Mouse (Mus musculus): ENCODE data around the gene Fat4. TPM values are rescaled to one million over a fixed set of nuclear protein-coding genes. Genes with fewer than 3 reads are reported as not detected.

Fat4 gene
- polyA plus RNA-seq, 1 experiment from 2014 or later = 7.2 TPM

DNA sequence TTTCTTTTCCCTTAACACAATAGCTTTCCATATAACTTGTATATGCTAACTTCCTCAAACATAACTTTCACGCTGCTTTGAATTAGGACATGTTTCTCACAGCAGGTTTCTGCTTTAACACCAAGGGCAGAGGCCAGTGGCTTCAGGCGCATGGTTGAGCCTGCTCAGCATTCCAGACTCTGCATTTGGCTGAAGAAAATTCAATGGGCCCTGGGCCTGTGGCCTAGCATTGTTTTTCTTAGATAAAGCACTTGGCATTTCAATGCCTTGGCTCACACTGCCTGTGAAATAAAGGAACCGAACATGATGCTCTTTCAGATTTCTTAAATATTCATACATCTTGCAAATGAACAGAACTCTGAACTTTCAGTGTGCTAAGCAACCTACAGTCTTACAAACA, 52.8 kb downstream of the Fat4 start:
- no peak overlapping the region for H3K4me3 ChIP-seq (replicated peaks)
- 4% methylated on average over 3 of the region's 3 CpGs for WGBS
- no peak overlapping the region for H3K4me2 ChIP-seq (replicated peaks)
- ATAC-seq = no peak
- no peak overlapping the region for H3K9ac ChIP-seq (replicated peaks)
- H3K27me3 ChIP-seq = no peaks in the 10 kb centered on the region
- peaks cover 9% of the 10 kb centered on the region for H3K36me3 ChIP-seq
- H3K9me3 ChIP-seq = no peaks in the 10 kb centered on the region
- H3K4me1 ChIP-seq (replicated peaks) = peaks cover 29% of the 10 kb centered on the region
- H3K27ac ChIP-seq = no peak overlapping the region

DNA sequence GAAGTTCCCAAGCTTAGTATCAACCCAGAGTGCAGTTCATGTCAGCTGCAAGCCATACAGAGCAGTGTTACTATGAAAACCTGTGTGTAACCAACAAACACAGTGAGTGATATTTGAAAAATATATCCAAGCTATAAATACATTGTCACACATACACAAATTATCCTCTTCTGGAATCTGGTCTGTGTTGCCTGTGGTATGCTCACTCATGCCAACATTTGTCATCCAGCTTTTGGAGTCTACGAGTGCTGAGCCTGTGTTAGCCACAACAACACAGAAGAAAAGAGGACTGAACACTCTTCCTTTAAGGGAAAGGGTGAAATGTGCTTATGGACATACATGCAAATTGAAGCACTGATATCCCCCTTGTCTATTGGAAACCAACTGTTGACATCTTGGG, 53.6 kb downstream of the Fat4 start:
- whole genome bisulfite sequencing = 75% methylated on average over 1 of the region's 1 CpGs
- Histone ChIP-seq H3K4me2 (replicated peaks) (no peak overlapping the region), H3K27me3 (no peaks in the 10 kb centered on the region), H3K9ac (replicated peaks) (no peak overlapping the region), H3K4me3 (replicated peaks) (no peak overlapping the region), H3K4me1 (replicated peaks) (peaks cover 24% of the 10 kb centered on the region), H3K9me3 (no peaks in the 10 kb centered on the region), H3K36me3 (peaks cover 9% of the 10 kb centered on the region), H3K27ac (no peak overlapping the region)
- ATAC-seq = no peak

- H3K36me3 ChIP-seq = peaks cover 18% of the 10 kb centered on the region
- peaks cover 11% of the 10 kb centered on the region for H3K4me1 ChIP-seq (replicated peaks)
- no peak overlapping the region for H3K27ac ChIP-seq
- WGBS = 75% methylated on average over 1 of the region's 1 CpGs
- H3K4me3 ChIP-seq (replicated peaks) = no peak overlapping the region
- H3K9ac ChIP-seq (replicated peaks) = no peak overlapping the region
- peak; percentile 63; the same call in 1 of the 2 replicates for ATAC-seq
- no peaks in the 10 kb centered on the region for H3K9me3 ChIP-seq
- H3K27me3 ChIP-seq = no peaks in the 10 kb centered on the region
- no peak overlapping the region for H3K4me2 ChIP-seq (replicated peaks)
Observed at GRCm38 (mm10) chr3:38945157-38945556, 58.4 kb downstream of the Fat4 start.

DNA sequence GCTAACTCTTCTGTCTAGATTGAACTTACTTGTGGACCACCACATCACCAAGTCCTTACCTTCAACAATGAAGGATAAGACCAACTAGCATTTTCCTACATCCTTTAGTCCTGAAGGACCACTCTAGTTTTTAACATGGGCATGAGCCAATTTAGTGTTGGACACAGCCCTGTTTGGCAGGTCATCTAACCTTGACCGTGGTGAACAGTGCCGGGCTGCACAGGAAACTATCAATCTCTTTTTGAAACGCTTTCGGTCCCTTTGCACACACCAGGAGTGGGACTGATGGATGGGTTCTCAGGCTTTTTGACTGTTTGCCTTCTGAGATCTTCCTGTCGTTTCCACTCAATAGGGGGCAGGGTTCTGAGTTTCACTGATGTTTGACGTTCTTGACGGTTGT, 61.0 kb downstream of the Fat4 start:
- no peak overlapping the region for H3K27ac ChIP-seq
- peaks cover 8% of the 10 kb centered on the region for H3K4me1 ChIP-seq (replicated peaks)
- no peak overlapping the region for H3K9ac ChIP-seq (replicated peaks)
- no peak for ATAC-seq
- peaks cover 31% of the 10 kb centered on the region for H3K36me3 ChIP-seq
- H3K9me3 ChIP-seq = no peaks in the 10 kb centered on the region
- 95% methylated on average over 7 of the region's 7 CpGs for WGBS
- no peak overlapping the region for H3K4me3 ChIP-seq (replicated peaks)
- no peak overlapping the region for H3K4me2 ChIP-seq (replicated peaks)
- no peaks in the 10 kb centered on the region for H3K27me3 ChIP-seq

DNA sequence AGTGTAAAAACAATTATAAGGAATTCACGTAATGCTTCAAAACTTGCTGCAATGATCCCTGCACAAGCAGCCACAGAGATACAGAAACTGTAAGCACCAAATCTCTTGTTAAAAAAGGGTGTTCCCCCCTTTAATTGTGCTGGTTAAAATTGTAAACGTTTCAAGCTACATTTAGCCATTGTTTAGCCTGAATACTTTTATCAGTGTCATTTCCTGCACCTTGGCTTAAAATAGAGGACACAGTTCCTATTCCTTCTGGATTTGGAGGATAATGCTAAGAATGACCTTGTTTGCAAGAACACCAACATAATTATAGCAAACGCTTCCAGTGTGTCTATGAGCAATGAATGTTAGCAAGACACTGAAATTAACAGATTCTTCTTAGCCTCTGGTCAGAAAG, 65.9 kb downstream of the Fat4 start:
- no peaks in the 10 kb centered on the region for H3K4me1 ChIP-seq (replicated peaks)
- no peak overlapping the region for H3K9ac ChIP-seq (replicated peaks)
- H3K36me3 ChIP-seq = peaks cover 37% of the 10 kb centered on the region
- H3K9me3 ChIP-seq = no peaks in the 10 kb centered on the region
- ATAC-seq = no peak
- no peak overlapping the region for H3K4me3 ChIP-seq (replicated peaks)
- no peak overlapping the region for H3K4me2 ChIP-seq (replicated peaks)
- H3K27me3 ChIP-seq = no peaks in the 10 kb centered on the region
- H3K27ac ChIP-seq = no peak overlapping the region
- 84% methylated on average over 3 of the region's 3 CpGs for WGBS

- Histone ChIP-seq H3K27me3 (no peaks in the 10 kb centered on the region), H3K36me3 (peaks cover 47% of the 10 kb centered on the region), H3K9ac (replicated peaks) (no peak overlapping the region), H3K9me3 (no peaks in the 10 kb centered on the region), H3K4me2 (replicated peaks) (no peak overlapping the region), H3K27ac (no peak overlapping the region), H3K4me1 (replicated peaks) (no peaks in the 10 kb centered on the region), H3K4me3 (replicated peaks) (no peak overlapping the region)
- WGBS = 78% methylated on average over 3 of the region's 3 CpGs
- ATAC-seq = no peak
Observed at GRCm38 (mm10) chr3:38954196-38954595, 67.5 kb downstream of the Fat4 start.

DNA sequence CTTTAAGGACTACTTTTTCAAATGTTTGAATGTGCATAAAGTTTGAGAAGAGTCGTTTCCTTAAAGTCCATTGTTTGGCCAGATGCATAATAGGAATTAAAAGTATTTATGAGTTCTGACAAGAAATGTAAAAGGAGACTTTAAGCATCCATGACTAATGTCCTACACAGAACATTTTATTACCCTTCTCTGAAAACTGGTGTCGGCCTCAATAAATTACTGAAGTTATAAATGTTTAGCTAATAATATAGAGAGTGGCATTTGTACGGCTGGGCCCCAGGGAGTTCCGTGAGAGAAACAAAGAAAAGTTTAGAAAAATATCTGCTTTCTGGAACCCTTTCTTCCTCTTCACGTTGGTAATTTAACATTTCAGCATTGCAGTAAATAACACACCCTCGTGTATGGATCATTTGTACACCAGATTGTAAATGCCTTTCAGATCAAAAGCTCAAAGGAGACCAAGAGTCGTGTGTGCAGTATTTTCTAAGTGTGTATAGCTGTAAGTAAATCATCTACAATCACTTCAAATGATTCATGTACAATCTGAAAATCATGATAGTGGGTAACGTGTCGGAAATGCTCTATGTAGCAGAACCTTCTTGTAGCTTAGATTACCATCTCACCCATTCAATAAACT, 69.4 kb downstream of the Fat4 start:
- no peaks in the 10 kb centered on the region for H3K4me1 ChIP-seq (replicated peaks)
- no peak overlapping the region for H3K9ac ChIP-seq (replicated peaks)
- H3K36me3 ChIP-seq = peaks cover 41% of the 10 kb centered on the region
- no peak overlapping the region for H3K27ac ChIP-seq
- H3K4me3 ChIP-seq (replicated peaks) = no peak overlapping the region
- 87% methylated on average over 9 of the region's 9 CpGs for WGBS
- no peak for ATAC-seq
- no peaks in the 10 kb centered on the region for H3K9me3 ChIP-seq
- H3K4me2 ChIP-seq (replicated peaks) = no peak overlapping the region
- no peaks in the 10 kb centered on the region for H3K27me3 ChIP-seq

- no peak overlapping the region for H3K27ac ChIP-seq
- H3K4me1 ChIP-seq (replicated peaks) = peaks cover 7% of the 10 kb centered on the region
- H3K4me2 ChIP-seq (replicated peaks) = no peak overlapping the region
- H3K36me3 ChIP-seq = peaks cover 40% of the 10 kb centered on the region
- no peaks in the 10 kb centered on the region for H3K27me3 ChIP-seq
- ATAC-seq = no peak
- no peaks in the 10 kb centered on the region for H3K9me3 ChIP-seq
- H3K4me3 ChIP-seq (replicated peaks) = no peak overlapping the region
- WGBS = 94% methylated on average over 11 of the region's 11 CpGs
- no peak overlapping the region for H3K9ac ChIP-seq (replicated peaks)
Observed at GRCm38 (mm10) chr3:38957186-38957585, 70.4 kb downstream of the Fat4 start.

- Histone ChIP-seq H3K4me3 (replicated peaks) (no peak overlapping the region), H3K4me2 (replicated peaks) (no peak overlapping the region), H3K36me3 (peaks cover 30% of the 10 kb centered on the region), H3K27me3 (no peaks in the 10 kb centered on the region), H3K9ac (replicated peaks) (no peak overlapping the region), H3K27ac (peak overlapping the region; percentile 39; the same call in 1 of the 2 replicates), H3K4me1 (replicated peaks) (peaks cover 10% of the 10 kb centered on the region), H3K9me3 (no peaks in the 10 kb centered on the region)
- no peak for ATAC-seq
- WGBS = 64% methylated on average over 6 of the region's 6 CpGs
Observed at GRCm38 (mm10) chr3:38962328-38962727, 75.6 kb downstream of the Fat4 start.

GRCm38 (mm10) chr3:38967480-38967879, 80.7 kb downstream of the Fat4 start:
- peaks cover 29% of the 10 kb centered on the region for H3K36me3 ChIP-seq

DNA sequence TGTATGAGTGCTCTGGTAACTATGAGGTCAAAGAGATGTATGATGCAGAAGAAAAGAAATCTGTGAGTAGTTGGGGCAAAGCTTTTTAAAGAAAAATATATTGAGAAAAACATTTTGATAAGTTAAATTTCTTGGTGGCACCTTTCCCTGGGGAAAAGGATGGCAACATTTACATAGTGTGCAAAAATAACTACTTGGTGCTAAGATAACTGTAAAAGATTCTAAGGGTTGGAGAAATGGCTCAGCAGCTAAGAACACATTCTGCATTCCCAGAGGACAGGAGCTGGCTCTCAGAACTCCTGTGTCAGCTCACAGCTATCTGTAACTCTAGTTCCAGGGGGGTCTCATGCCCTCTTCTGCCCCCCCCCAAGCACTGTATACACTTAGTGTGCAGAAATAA, 99.6 kb downstream of the Fat4 start:
- peaks cover 4% of the 10 kb centered on the region; the same call in 1 of the 2 replicates for H3K4me1 ChIP-seq (replicated peaks)
- no peak overlapping the region for H3K27ac ChIP-seq
- H3K4me3 ChIP-seq (replicated peaks) = no peak overlapping the region
- ATAC-seq = no peak
- H3K4me2 ChIP-seq (replicated peaks) = no peak overlapping the region
- H3K36me3 ChIP-seq = peaks cover 38% of the 10 kb centered on the region
- no peaks in the 10 kb centered on the region for H3K9me3 ChIP-seq
- H3K9ac ChIP-seq (replicated peaks) = no peak overlapping the region
- no peaks in the 10 kb centered on the region for H3K27me3 ChIP-seq

More at GRCm38 (mm10) chr3:38967480-38967879, 80.7 kb downstream of the Fat4 start:
- Histone ChIP-seq H3K4me3 (replicated peaks) (no peak overlapping the region), H3K4me2 (replicated peaks) (no peak overlapping the region), H3K27me3 (no peaks in the 10 kb centered on the region), H3K4me1 (replicated peaks) (no peaks in the 10 kb centered on the region), H3K9me3 (no peaks in the 10 kb centered on the region), H3K9ac (replicated peaks) (no peak overlapping the region), H3K27ac (no peak overlapping the region)
- no peak for ATAC-seq

DNA sequence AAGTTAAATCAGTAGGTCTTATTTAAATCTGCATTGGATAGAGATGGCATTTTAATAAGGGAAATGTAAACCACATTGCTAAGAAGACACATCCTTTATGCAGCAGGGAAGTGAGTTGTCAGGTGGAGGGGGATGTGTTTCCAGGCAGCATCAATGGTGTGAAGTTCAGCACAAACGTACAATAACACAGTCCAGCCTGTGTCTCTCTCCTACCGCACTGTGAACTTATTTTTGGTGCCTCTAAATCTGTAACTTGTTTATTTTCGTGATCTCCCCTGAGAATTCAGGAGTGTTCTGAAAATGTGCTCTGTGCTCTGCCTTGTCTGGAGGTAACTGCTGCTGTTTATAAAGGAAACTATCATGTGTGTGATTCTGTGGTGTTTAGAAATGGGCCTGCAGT, 102.4 kb downstream of the Fat4 start:
- Histone ChIP-seq H3K4me1 (replicated peaks) (no peaks in the 10 kb centered on the region), H3K4me2 (replicated peaks) (no peak overlapping the region), H3K9ac (replicated peaks) (no peak overlapping the region), H3K27ac (no peak overlapping the region), H3K9me3 (no peaks in the 10 kb centered on the region), H3K27me3 (no peaks in the 10 kb centered on the region), H3K4me3 (replicated peaks) (no peak overlapping the region), H3K36me3 (peaks cover 15% of the 10 kb centered on the region; the same call in 1 of the 2 replicates)
- 88% methylated on average over 3 of the region's 3 CpGs for WGBS
- no peak for ATAC-seq

GRCm38 (mm10) chr3:39000011-39000410, 113.3 kb downstream of the Fat4 start:
- Histone ChIP-seq H3K27ac (no peak overlapping the region), H3K4me3 (replicated peaks) (no peak overlapping the region), H3K4me1 (replicated peaks) (no peaks in the 10 kb centered on the region), H3K36me3 (peaks cover 50% of the 10 kb centered on the region), H3K9ac (replicated peaks) (no peak overlapping the region), H3K4me2 (replicated peaks) (no peak overlapping the region), H3K27me3 (no peaks in the 10 kb centered on the region), H3K9me3 (no peaks in the 10 kb centered on the region)
- ATAC-seq = no peak
- WGBS = 59% methylated on average over 3 of the region's 3 CpGs
